Mouse (Mus musculus) forebrain, embryonic 11.5 days (tissue): ENCODE results near the gene Cacna1c. TPM values are rescaled to one million over a fixed set of nuclear protein-coding genes. Genes with fewer than 3 reads are reported as not detected.

Experiments
- ATAC-seq: fragments of 200-750 bp; cut with Nextera tagmentation; replicated peaks from 2 replicates; pipeline ENCODE4 v1.8.0; 2017; ENCODE audit warnings: moderate TSS enrichment; ENCODE audit not compliant: low FRiP score
- DNase-seq: peaks from one replicate; pipeline ENCODE4 v3.0.0-alpha.2; 2017; ENCODE audit warnings: low spot score
- H3K27ac ChIP-seq: fragments of 300-500 bp; sonication (generic); 2 replicates; pipeline ENCODE4 v1.5.1; 2014; ENCODE audit warnings: low read depth, low read length
- H3K27me3 ChIP-seq: fragments of 300-500 bp; sonication (generic); 2 replicates; pipeline ENCODE4 v1.6.1; 2014; ENCODE audit warnings: mild to moderate bottlenecking, low read length, mixed read lengths; ENCODE audit not compliant: control insufficient read depth, insufficient read depth
- H3K36me3 ChIP-seq: fragments of 300-500 bp; sonication (generic); 2 replicates; pipeline ENCODE4 v1.6.1; 2014; ENCODE audit warnings: mild to moderate bottlenecking, low read length, moderate library complexity, mixed read lengths; ENCODE audit not compliant: control insufficient read depth, insufficient read depth
- H3K4me1 ChIP-seq: fragments of 300-500 bp; sonication (generic); replicated peaks from 2 replicates; pipeline ENCODE4 v1.6.1; 2014; ENCODE audit warnings: low read length, mixed read lengths; ENCODE audit not compliant: control insufficient read depth, insufficient read depth
- H3K4me2 ChIP-seq: fragments of 300-500 bp; sonication (generic); 2 replicates; pipeline ENCODE4 v1.6.1; 2014; ENCODE audit warnings: low read depth, mild to moderate bottlenecking, low read length, moderate library complexity, mixed read lengths; ENCODE audit not compliant: severe bottlenecking
- H3K4me3 ChIP-seq: fragments of 300-500 bp; sonication (generic); 2 replicates; pipeline ENCODE4 v1.5.1; 2014; ENCODE audit warnings: low read depth, low read length
- H3K9ac ChIP-seq: fragments of 300-500 bp; sonication (generic); 2 replicates; pipeline ENCODE4 v1.6.1; 2014; ENCODE audit warnings: low read length
- H3K9me3 ChIP-seq: fragments of 300-500 bp; sonication (generic); 2 replicates; pipeline ENCODE4 v1.6.1; 2016; ENCODE audit warnings: low read length, mixed read lengths; ENCODE audit not compliant: control insufficient read depth
- WGBS: fragments of 180-500 bp; shearing (Covaris S2); extraction: QIAGEN DNeasy Blood & Tissue Kit; methylation state at CpG from one replicate; pipeline ENCODE4 v1.1.7; 2014; 5-methylcytosine and 5-hydroxymethylcytosine counted together
- polyA plus RNA-seq: library from polyadenylated mRNA; unstranded; fragments of >200 nt; fragmentation: Nextera tagmentation; extraction: Ambion mirVana; gene quantifications from 2 replicates; pipeline ENCODE4 v1.2.1, GENCODE M21; 2014

Gene Cacna1c
- polyA plus RNA-seq, 1 experiment from 2014 or later = 4.8 TPM

- Histone ChIP-seq H3K4me2 (no peak overlapping the region), H3K27me3 (no peaks in the 10 kb centered on the region), H3K9ac (no peak overlapping the region), H3K9me3 (no peaks in the 10 kb centered on the region; the same call in 1 of the 2 replicates), H3K27ac (no peak overlapping the region), H3K4me3 (no peak overlapping the region), H3K4me1 (no peaks in the 10 kb centered on the region), H3K36me3 (no peaks in the 10 kb centered on the region)
- ATAC-seq (no peak), DNase-seq (no peak)
- WGBS = 82% methylated on average over 9 of the region's 9 CpGs
Measured at GRCm38 (mm10) chr6:118776459-118776858, 419.8 kb downstream of the Cacna1c start.

GRCm38 (mm10) chr6:118772581-118772980, 423.6 kb downstream of the Cacna1c start:
- DNase-seq (no peak), ATAC-seq (no peak)
- H3K9ac ChIP-seq = no peak overlapping the region

GRCm38 (mm10) chr6:118771121-118771520, 425.1 kb downstream of the Cacna1c start:
- H3K9me3 ChIP-seq = no peaks in the 10 kb centered on the region; the same call in 1 of the 2 replicates
- no peaks in the 10 kb centered on the region for H3K27me3 ChIP-seq
- no peak overlapping the region for H3K4me3 ChIP-seq
- no peak overlapping the region for H3K4me2 ChIP-seq
- H3K36me3 ChIP-seq = no peaks in the 10 kb centered on the region
- H3K9ac ChIP-seq = no peak overlapping the region
- no peaks in the 10 kb centered on the region for H3K4me1 ChIP-seq
- no peak for ATAC-seq
- no peak overlapping the region for H3K27ac ChIP-seq
- DNase-seq = no peak
- WGBS = 85% methylated on average over 4 of the region's 4 CpGs

More at GRCm38 (mm10) chr6:118772581-118772980, 423.6 kb downstream of the Cacna1c start:
- Histone ChIP-seq H3K4me1 (no peaks in the 10 kb centered on the region), H3K27ac (no peak overlapping the region), H3K27me3 (no peaks in the 10 kb centered on the region), H3K36me3 (no peaks in the 10 kb centered on the region), H3K4me3 (no peak overlapping the region), H3K4me2 (no peak overlapping the region), H3K9me3 (no peaks in the 10 kb centered on the region; the same call in 1 of the 2 replicates)
- WGBS = 92% methylated on average over 6 of the region's 6 CpGs

- DNase-seq (no peak), ATAC-seq (no peak)
- H3K4me1 ChIP-seq = no peaks in the 10 kb centered on the region
- no peak overlapping the region for H3K4me2 ChIP-seq
- H3K4me3 ChIP-seq = no peak overlapping the region
- 85% methylated on average over 6 of the region's 6 CpGs for WGBS
- no peaks in the 10 kb centered on the region for H3K27me3 ChIP-seq
- H3K36me3 ChIP-seq = no peaks in the 10 kb centered on the region
- no peak overlapping the region for H3K27ac ChIP-seq
- H3K9me3 ChIP-seq = no peaks in the 10 kb centered on the region; the same call in 1 of the 2 replicates
- H3K9ac ChIP-seq = no peak overlapping the region
Measured at GRCm38 (mm10) chr6:118770396-118770795, 425.8 kb downstream of the Cacna1c start.

GRCm38 (mm10) chr6:118769792-118770191, 426.4 kb downstream of the Cacna1c start:
- ATAC-seq (no peak), DNase-seq (no peak)
- H3K4me3 ChIP-seq = no peak overlapping the region
- H3K4me2 ChIP-seq = no peak overlapping the region
- H3K36me3 ChIP-seq = no peaks in the 10 kb centered on the region
- H3K4me1 ChIP-seq = no peaks in the 10 kb centered on the region
- no peak overlapping the region for H3K27ac ChIP-seq
- no peak overlapping the region for H3K9ac ChIP-seq
- 95% methylated on average over 8 of the region's 8 CpGs for WGBS
- no peaks in the 10 kb centered on the region for H3K9me3 ChIP-seq
- H3K27me3 ChIP-seq = no peaks in the 10 kb centered on the region

GRCm38 (mm10) chr6:118767698-118768097, 428.5 kb downstream of the Cacna1c start:
- ATAC-seq (no peak), DNase-seq (no peak)
- Histone ChIP-seq H3K4me3 (no peak overlapping the region), H3K9me3 (no peaks in the 10 kb centered on the region), H3K9ac (no peak overlapping the region), H3K27ac (no peak overlapping the region), H3K4me2 (no peak overlapping the region), H3K27me3 (no peaks in the 10 kb centered on the region), H3K4me1 (no peaks in the 10 kb centered on the region), H3K36me3 (no peaks in the 10 kb centered on the region)
- 78% methylated on average over 6 of the region's 6 CpGs for WGBS

GRCm38 (mm10) chr6:118765261-118765660, 431.0 kb downstream of the Cacna1c start:
- no peak overlapping the region for H3K9ac ChIP-seq
- no peaks in the 10 kb centered on the region for H3K36me3 ChIP-seq
- no peak overlapping the region for H3K4me3 ChIP-seq
- ATAC-seq = no peak
- WGBS = 76% methylated on average over 1 of the region's 1 CpGs
- H3K9me3 ChIP-seq = no peaks in the 10 kb centered on the region
- H3K4me2 ChIP-seq = no peak overlapping the region
- H3K27ac ChIP-seq = no peak overlapping the region
- H3K27me3 ChIP-seq = no peaks in the 10 kb centered on the region
- DNase-seq = no peak
- no peaks in the 10 kb centered on the region for H3K4me1 ChIP-seq

- Histone ChIP-seq H3K4me3 (no peak overlapping the region), H3K4me2 (no peak overlapping the region), H3K27me3 (no peaks in the 10 kb centered on the region), H3K9ac (no peak overlapping the region), H3K27ac (no peak overlapping the region), H3K9me3 (no peaks in the 10 kb centered on the region), H3K4me1 (no peaks in the 10 kb centered on the region), H3K36me3 (no peaks in the 10 kb centered on the region)
- WGBS = 85% methylated on average over 5 of the region's 5 CpGs
- ATAC-seq = no peak
- DNase-seq = no peak
Measured at GRCm38 (mm10) chr6:118759015-118759414, 437.2 kb downstream of the Cacna1c start.

GRCm38 (mm10) chr6:118758290-118758907, 437.8 kb downstream of the Cacna1c start:
- ATAC-seq = no peak
- DNase-seq = no peak
- WGBS = 82% methylated on average over 7 of the region's 7 CpGs

More at GRCm38 (mm10) chr6:118758290-118758907, 437.8 kb downstream of the Cacna1c start:
- H3K9me3 ChIP-seq = no peaks in the 10 kb centered on the region
- no peaks in the 10 kb centered on the region for H3K36me3 ChIP-seq
- no peaks in the 10 kb centered on the region for H3K4me1 ChIP-seq
- H3K4me2 ChIP-seq = no peak overlapping the region
- no peaks in the 10 kb centered on the region for H3K27me3 ChIP-seq
- no peak overlapping the region for H3K27ac ChIP-seq
- no peak overlapping the region for H3K4me3 ChIP-seq
- H3K9ac ChIP-seq = no peak overlapping the region
